Mouse (Mus musculus) kidney, embryonic 14.5 days (tissue): ENCODE results near the gene Cps1. TPM values are rescaled to one million over a fixed set of nuclear protein-coding genes. Genes with fewer than 3 reads are reported as not detected.

Experiments
- ATAC-seq: fragments of 200-750 bp; cut with Nextera tagmentation; 2 replicates; pipeline ENCODE4 v1.8.0; 2017; ENCODE audit warnings: moderate number of reproducible peaks, mild to moderate bottlenecking, moderate TSS enrichment, moderate library complexity; ENCODE audit not compliant: low FRiP score, low TSS enrichment
- H3K27ac ChIP-seq: fragments of 300-500 bp; sonication (generic); 2 replicates; pipeline ENCODE4 v1.5.1; 2014; ENCODE audit warnings: low read depth, mild to moderate bottlenecking, low read length, moderate library complexity, mixed read lengths
- H3K27me3 ChIP-seq: fragments of 300-500 bp; sonication (generic); 2 replicates; pipeline ENCODE4 v1.6.1; 2014; ENCODE audit warnings: mild to moderate bottlenecking, low read length; ENCODE audit not compliant: control insufficient read depth, insufficient read depth
- H3K36me3 ChIP-seq: fragments of 300-500 bp; sonication (generic); 2 replicates; pipeline ENCODE4 v1.6.1; 2014; ENCODE audit warnings: low read length, mixed read lengths; ENCODE audit not compliant: control insufficient read depth, insufficient read depth
- H3K4me1 ChIP-seq: fragments of 300-500 bp; sonication (generic); 2 replicates; pipeline ENCODE4 v1.6.1; 2014; ENCODE audit warnings: low read length, mixed read lengths; ENCODE audit not compliant: control insufficient read depth, insufficient read depth
- H3K4me2 ChIP-seq: fragments of 300-500 bp; sonication (generic); replicated peaks from 2 replicates; pipeline ENCODE4 v1.6.1; 2014; ENCODE audit warnings: low read depth, mild to moderate bottlenecking, low read length
- H3K4me3 ChIP-seq: fragments of 300-500 bp; sonication (generic); 2 replicates; pipeline ENCODE4 v1.5.1; 2014; ENCODE audit warnings: mild to moderate bottlenecking, low read length
- H3K9ac ChIP-seq: fragments of 300-500 bp; sonication (generic); 2 replicates; pipeline ENCODE4 v1.6.1; 2014; ENCODE audit warnings: low read depth, mild to moderate bottlenecking, low read length, moderate library complexity
- H3K9me3 ChIP-seq: fragments of 300-500 bp; sonication (generic); 2 replicates; pipeline ENCODE4 v1.6.1; 2016; ENCODE audit warnings: low read length; ENCODE audit not compliant: control insufficient read depth
- WGBS: fragments of 180-500 bp; shearing (Covaris S2); extraction: QIAGEN DNeasy Blood & Tissue Kit; methylation state at CpG from one replicate; pipeline ENCODE4 v1.1.7; 2014; 5-methylcytosine and 5-hydroxymethylcytosine counted together
- polyA plus RNA-seq: library from polyadenylated mRNA; unstranded; fragments of >200 nt; fragmentation: Nextera tagmentation; extraction: Ambion mirVana; gene quantifications from 2 replicates; pipeline ENCODE4 v1.2.1, GENCODE M21; 2014

Cps1 gene
- polyA plus RNA-seq, 1 experiment from 2014 or later = 0.08 TPM

- WGBS = 66% methylated on average over 8 of the region's 8 CpGs
Measured at GRCm38 (mm10) chr1:67116571-67116970, 6.3 kb upstream of the Cps1 start.

GRCm38 (mm10) chr1:67117778-67118177 is 5.0 kb upstream of the Cps1 start:
- Histone ChIP-seq H3K4me3 (no peak overlapping the region), H3K9me3 (no peaks in the 10 kb centered on the region), H3K4me1 (no peaks in the 10 kb centered on the region), H3K4me2 (no peak overlapping the region), H3K27me3 (no peaks in the 10 kb centered on the region), H3K27ac (no peak overlapping the region), H3K36me3 (no peaks in the 10 kb centered on the region), H3K9ac (no peak overlapping the region)
- 88% methylated on average over 6 of the region's 6 CpGs for WGBS
- no peak for ATAC-seq

More at GRCm38 (mm10) chr1:67116571-67116970, 6.3 kb upstream of the Cps1 start:
- Histone ChIP-seq H3K4me1 (no peaks in the 10 kb centered on the region), H3K4me2 (no peak overlapping the region), H3K9me3 (no peaks in the 10 kb centered on the region), H3K27me3 (no peaks in the 10 kb centered on the region), H3K36me3 (no peaks in the 10 kb centered on the region), H3K4me3 (no peak overlapping the region), H3K9ac (no peak overlapping the region), H3K27ac (no peak overlapping the region)
- ATAC-seq = no peak

- 88% methylated on average over 2 of the region's 2 CpGs for WGBS
- Histone ChIP-seq H3K27me3 (no peaks in the 10 kb centered on the region), H3K4me1 (no peaks in the 10 kb centered on the region), H3K27ac (no peak overlapping the region), H3K9me3 (no peaks in the 10 kb centered on the region), H3K36me3 (no peaks in the 10 kb centered on the region), H3K4me2 (no peak overlapping the region), H3K4me3 (no peak overlapping the region), H3K9ac (no peak overlapping the region)
- ATAC-seq = no peak
Measured at GRCm38 (mm10) chr1:67125433-67125832, 2.6 kb downstream of the Cps1 start.

- Histone ChIP-seq H3K4me3 (no peak overlapping the region), H3K4me2 (no peak overlapping the region), H3K27ac (no peak overlapping the region), H3K9me3 (no peaks in the 10 kb centered on the region), H3K9ac (no peak overlapping the region), H3K27me3 (no peaks in the 10 kb centered on the region), H3K4me1 (no peaks in the 10 kb centered on the region), H3K36me3 (no peaks in the 10 kb centered on the region)
- ATAC-seq = no peak
- 10% methylated on average over 8 of the region's 8 CpGs for WGBS
Measured at GRCm38 (mm10) chr1:67143939-67144338, 21.1 kb downstream of the Cps1 start.

GRCm38 (mm10) chr1:67151246-67151645 is 28.4 kb downstream of the Cps1 start:
- ATAC-seq = no peak
- H3K4me2 ChIP-seq = no peak overlapping the region
- no peaks in the 10 kb centered on the region for H3K4me1 ChIP-seq
- H3K27ac ChIP-seq = no peak overlapping the region
- H3K4me3 ChIP-seq = no peak overlapping the region
- H3K36me3 ChIP-seq = no peaks in the 10 kb centered on the region
- WGBS = 78% methylated on average over 3 of the region's 3 CpGs
- H3K9ac ChIP-seq = no peak overlapping the region
- H3K27me3 ChIP-seq = no peaks in the 10 kb centered on the region
- H3K9me3 ChIP-seq = no peaks in the 10 kb centered on the region

- Histone ChIP-seq H3K4me2 (no peak overlapping the region), H3K9ac (no peak overlapping the region), H3K4me3 (no peak overlapping the region), H3K27ac (no peak overlapping the region), H3K9me3 (no peaks in the 10 kb centered on the region), H3K27me3 (no peaks in the 10 kb centered on the region), H3K4me1 (no peaks in the 10 kb centered on the region), H3K36me3 (no peaks in the 10 kb centered on the region)
- no peak for ATAC-seq
- 83% methylated on average over 4 of the region's 4 CpGs for WGBS
Measured at GRCm38 (mm10) chr1:67167283-67167682, 44.5 kb downstream of the Cps1 start.

GRCm38 (mm10) chr1:67181165-67181564 is 58.3 kb downstream of the Cps1 start:
- H3K36me3 ChIP-seq = no peaks in the 10 kb centered on the region
- H3K4me1 ChIP-seq = 0 out of 2 replicates have a peak, but pooled peaks cover 3% of the 10 kb centered on the region
- no peak for ATAC-seq
- 10% methylated on average over 7 of the region's 7 CpGs for WGBS
- H3K27ac ChIP-seq = no peak overlapping the region
- no peak overlapping the region for H3K4me3 ChIP-seq
- H3K27me3 ChIP-seq = no peaks in the 10 kb centered on the region
- H3K9ac ChIP-seq = no peak overlapping the region
- H3K4me2 ChIP-seq = no peak overlapping the region
- H3K9me3 ChIP-seq = no peaks in the 10 kb centered on the region

GRCm38 (mm10) chr1:67182201-67182600 is 59.4 kb downstream of the Cps1 start:
- Histone ChIP-seq H3K4me2 (no peak overlapping the region), H3K27me3 (no peaks in the 10 kb centered on the region), H3K36me3 (no peaks in the 10 kb centered on the region), H3K27ac (no peak overlapping the region), H3K9ac (no peak overlapping the region), H3K4me1 (0 out of 2 replicates have a peak, but pooled peaks cover 3% of the 10 kb centered on the region), H3K4me3 (no peak overlapping the region), H3K9me3 (no peaks in the 10 kb centered on the region)
- WGBS = 67% methylated on average over 7 of the region's 7 CpGs
- no peak for ATAC-seq

GRCm38 (mm10) chr1:67183532-67183931 is 60.7 kb downstream of the Cps1 start:
- 64% methylated on average over 6 of the region's 6 CpGs for WGBS
- H3K9ac ChIP-seq = no peak overlapping the region
- H3K4me2 ChIP-seq = no peak overlapping the region
- ATAC-seq = no peak
- H3K9me3 ChIP-seq = no peaks in the 10 kb centered on the region
- 0 out of 2 replicates have a peak, but pooled peaks cover 3% of the 10 kb centered on the region for H3K4me1 ChIP-seq
- no peaks in the 10 kb centered on the region for H3K27me3 ChIP-seq
- H3K27ac ChIP-seq = no peak overlapping the region
- no peaks in the 10 kb centered on the region for H3K36me3 ChIP-seq
- no peak overlapping the region for H3K4me3 ChIP-seq
